Mouse (Mus musculus) liver, adult 2 months (tissue): ENCODE results near the gene Hook2. TPM values are rescaled to one million over a fixed set of nuclear protein-coding genes. Genes with fewer than 3 reads are reported as not detected.
A peak's percentile ranks its signal among the peaks of the same experiment; 100 is the strongest.

Source experiments
- DNase-seq: peaks from one replicate; pipeline ENCODE4 v3.0.0-alpha.2; 2011; ENCODE audit warnings: low read depth, low spot score; ENCODE audit errors: extremely low read depth
- H3K27ac ChIP-seq: fragments of 200-500 bp; replicated peaks from 2 replicates; pipeline ENCODE4 v1.5.1; 2012; ENCODE audit warnings: low read depth, mild to moderate bottlenecking, control low read depth, inconsistent platforms, low read length; ENCODE audit not compliant: insufficient read depth
- H3K27me3 ChIP-seq: fragments of 200-500 bp; 2 replicates; pipeline ENCODE4 v1.6.1; 2012; ENCODE audit warnings: mild to moderate bottlenecking, moderate library complexity, low read length, inconsistent platforms; ENCODE audit not compliant: control insufficient read depth, insufficient read depth
- H3K36me3 ChIP-seq: fragments of 200-500 bp; 2 replicates; pipeline ENCODE4 v1.6.1; 2012; ENCODE audit warnings: low read length, inconsistent platforms; ENCODE audit not compliant: control insufficient read depth, insufficient read depth
- H3K4me1 ChIP-seq: fragments of 200-500 bp; 2 replicates; pipeline ENCODE4 v1.6.1; 2011; ENCODE audit warnings: low read length; ENCODE audit not compliant: control insufficient read depth, insufficient read depth
- H3K4me3 ChIP-seq: fragments of 200-500 bp; 2 replicates; pipeline ENCODE4 v1.5.1; 2011; ENCODE audit warnings: low read depth, mild to moderate bottlenecking, control low read depth, low read length, moderate library complexity; ENCODE audit not compliant: insufficient read depth
- H3K79me2 ChIP-seq: fragments of 200-500 bp; 2 replicates; pipeline ENCODE4 v1.6.1; 2012; ENCODE audit warnings: inconsistent platforms, mild to moderate bottlenecking, low read length, moderate library complexity; ENCODE audit not compliant: control insufficient read depth, insufficient read depth
- H3K9ac ChIP-seq: fragments of 200-500 bp; 2 replicates; pipeline ENCODE4 v1.6.1; 2012; ENCODE audit warnings: low read depth, mild to moderate bottlenecking, control low read depth, inconsistent platforms, low read length
- CTCF ChIP-seq: fragments of 200-500 bp; IDR thresholded peaks from 2 replicates; pipeline ENCODE4 v1.5.1; 2011; ENCODE audit warnings: low read depth, low read length, control low read depth
- POLR2A ChIP-seq: fragments of 200-500 bp; IDR thresholded peaks from 2 replicates; pipeline ENCODE4 v1.6.1; 2011; ENCODE audit warnings: low read length, control low read depth; ENCODE audit not compliant: insufficient read depth; ENCODE audit errors: extremely low read depth
- WGBS: fragments of 180-500 bp; shearing (Covaris S2); methylation state at CpG from one replicate; pipeline ENCODE4 v1.1.7; 2018; 5-methylcytosine and 5-hydroxymethylcytosine counted together
- polyA plus RNA-seq: library from polyadenylated mRNA; depleted of rRNA; stranded (reverse); fragments of >200 nt; gene quantifications from 2 replicates; pipeline ENCODE4 v1.2.3, GENCODE M21; 2012
- total RNA-seq: library from RNA; depleted of rRNA; stranded (reverse); fragments of >200 nt; gene quantifications from 2 replicates; pipeline ENCODE4 v1.2.3, GENCODE M21; 2014

The Hook2 gene
- total and polyA plus RNA-seq, 2 experiments, result 12.4 to 12.5 TPM

- Histone ChIP-seq H3K9ac (no peak within 1 kb of the TSS), H3K36me3 (no peaks in the 10 kb centered on the region; the same call in 1 of the 2 replicates), H3K4me1 (no peaks in the 10 kb centered on the region), H3K27me3 (peaks cover 9% of the 10 kb centered on the region), H3K4me3 (peak within 1 kb of the TSS; percentile 2; the same call in 1 of the 2 replicates), H3K27ac (no peak within 1 kb of the TSS), H3K79me2 (no peaks in the 10 kb centered on the region)
- TF ChIP-seq POLR2A (no peak), CTCF (no peak)
- WGBS, result 77% methylated on average over 2 of the region's 2 CpGs
- DNase-seq, result no peak
Observed at GRCm38 (mm10) chr8:85014431-85014830, 24.0 kb downstream of the Hook2 start, which contains the start of gene Best2. Gene Best2 (minus strand): TSS chr8:85014531.

DNA sequence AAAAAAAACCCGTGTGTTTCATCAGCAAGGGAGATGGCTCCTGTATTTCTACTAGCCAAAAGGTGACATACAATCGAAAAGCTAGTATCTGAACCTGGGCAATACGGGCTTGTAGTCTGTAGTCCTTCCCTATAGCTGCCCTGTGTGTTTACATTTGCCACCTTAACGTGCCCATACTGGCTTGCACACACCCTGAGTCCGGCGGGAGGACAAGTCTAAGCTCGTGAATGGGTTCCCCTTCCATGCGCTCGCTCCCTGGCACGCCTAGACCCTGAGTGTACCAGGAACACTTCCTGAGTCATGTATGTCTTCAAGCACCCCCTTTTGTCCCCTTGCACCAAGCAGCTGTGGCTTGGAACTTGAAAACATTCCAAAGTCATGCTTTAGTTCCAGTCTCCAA, 26.3 kb downstream of the Hook2 start:
- no peak overlapping the region for H3K9ac ChIP-seq
- DNase-seq, result no peak
- H3K4me1 ChIP-seq, result no peaks in the 10 kb centered on the region
- 68% methylated on average over 10 of the region's 10 CpGs for WGBS
- no peak overlapping the region for H3K4me3 ChIP-seq
- TF ChIP-seq CTCF (no peak), POLR2A (no peak)
- H3K79me2 ChIP-seq, result no peaks in the 10 kb centered on the region
- H3K36me3 ChIP-seq, result peaks cover 3% of the 10 kb centered on the region; the same call in 1 of the 2 replicates
- H3K27me3 ChIP-seq, result no peaks in the 10 kb centered on the region
- H3K27ac ChIP-seq, result no peak overlapping the region

DNA sequence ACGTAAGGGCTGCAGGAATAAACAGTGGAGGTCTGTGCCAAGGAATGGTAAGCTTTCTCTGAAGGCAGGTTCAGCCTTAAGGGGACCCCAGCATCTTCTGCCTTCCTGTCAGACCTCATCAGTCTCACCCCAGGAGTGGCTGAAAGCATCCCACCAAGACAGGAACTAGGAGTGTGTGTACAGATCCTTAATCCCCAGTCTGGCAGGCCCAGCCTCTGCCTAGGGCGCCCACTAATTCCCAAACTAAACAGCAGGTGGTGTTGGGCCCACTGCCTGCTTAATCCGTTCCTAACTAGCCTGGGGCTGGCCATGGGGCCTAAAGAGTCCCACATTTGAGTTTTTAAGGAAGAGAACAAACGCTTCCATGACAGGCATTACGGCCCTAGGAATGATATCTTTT, 26.8 kb downstream of the Hook2 start:
- no peak overlapping the region for H3K27ac ChIP-seq
- WGBS, result 78% methylated on average over 5 of the region's 5 CpGs
- H3K4me3 ChIP-seq, result no peak overlapping the region
- no peak for DNase-seq
- no peak overlapping the region for H3K9ac ChIP-seq
- peaks cover 3% of the 10 kb centered on the region; the same call in 1 of the 2 replicates for H3K36me3 ChIP-seq
- no peaks in the 10 kb centered on the region for H3K4me1 ChIP-seq
- TF ChIP-seq CTCF, result no peak
- no peak for TF ChIP-seq POLR2A
- 0 out of 2 replicates have a peak, but pooled peaks cover 2% of the 10 kb centered on the region for H3K79me2 ChIP-seq
- no peaks in the 10 kb centered on the region for H3K27me3 ChIP-seq

DNA sequence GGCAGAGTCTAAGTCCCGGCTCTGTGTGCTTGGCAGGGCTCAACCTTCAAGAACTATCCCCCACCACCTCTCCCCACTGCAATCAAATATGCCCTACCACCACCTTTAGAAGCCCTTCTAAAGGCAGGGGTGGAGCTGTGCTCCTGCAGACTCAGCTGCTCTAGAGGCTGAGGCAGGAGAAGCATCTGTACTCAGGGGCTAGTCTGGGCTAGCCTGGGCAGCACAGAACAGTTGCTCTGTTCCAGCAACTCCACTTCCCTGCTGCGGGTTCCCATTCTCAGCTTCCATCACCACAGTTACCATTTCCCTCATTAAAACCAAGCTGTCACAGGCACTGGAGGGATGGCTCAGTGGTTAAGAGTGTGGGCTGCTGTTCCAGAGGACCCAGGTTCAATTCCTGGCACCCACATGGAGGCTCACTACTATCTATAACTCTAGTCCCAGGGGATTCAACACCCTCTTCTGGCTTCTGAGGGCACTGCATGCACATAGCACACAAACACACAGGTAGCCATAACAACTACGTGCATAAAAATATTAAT, 31.2 kb downstream of the Hook2 start:
- H3K36me3 ChIP-seq, result peaks cover 3% of the 10 kb centered on the region; the same call in 1 of the 2 replicates

DNA sequence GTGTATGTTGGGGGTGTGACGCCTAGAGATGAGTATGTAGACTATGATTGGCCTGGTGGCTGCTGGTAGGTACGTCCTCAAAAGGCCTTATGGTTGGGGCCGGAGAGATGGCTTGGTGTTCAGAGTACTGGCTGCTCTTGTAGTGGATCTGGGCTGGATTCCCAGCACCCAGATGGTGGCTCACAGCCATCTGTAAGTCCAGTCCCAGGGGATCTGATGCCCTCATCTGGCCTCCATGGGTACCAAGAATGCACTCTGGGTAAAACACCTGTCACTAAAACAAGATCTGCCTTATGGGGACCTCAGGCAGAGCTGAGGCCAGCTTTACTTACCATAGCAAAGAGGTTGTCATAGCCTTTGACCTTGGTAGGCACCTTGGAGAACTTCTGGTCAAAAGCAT, 33.4 kb downstream of the Hook2 start:
- no peak overlapping the region for H3K4me3 ChIP-seq
- peaks cover 3% of the 10 kb centered on the region; the same call in 1 of the 2 replicates for H3K36me3 ChIP-seq
- no peak overlapping the region for H3K9ac ChIP-seq
- WGBS, result 97% methylated on average over 3 of the region's 3 CpGs
- H3K27ac ChIP-seq, result no peak overlapping the region
- peaks cover 26% of the 10 kb centered on the region for H3K79me2 ChIP-seq
- DNase-seq, result no peak
- peaks cover 20% of the 10 kb centered on the region for H3K4me1 ChIP-seq
- TF ChIP-seq POLR2A, result no peak
- TF ChIP-seq CTCF, result no peak
- no peaks in the 10 kb centered on the region for H3K27me3 ChIP-seq

More for the DNA sequence above, 31.2 kb downstream of the Hook2 start:
- no peak overlapping the region for H3K27ac ChIP-seq
- DNase-seq, result no peak
- H3K4me3 ChIP-seq, result no peak overlapping the region
- no peak overlapping the region for H3K9ac ChIP-seq
- TF ChIP-seq POLR2A (no peak), CTCF (no peak)
- peaks cover 10% of the 10 kb centered on the region; the same call in 1 of the 2 replicates for H3K4me1 ChIP-seq
- H3K79me2 ChIP-seq, result peaks cover 15% of the 10 kb centered on the region; the same call in 1 of the 2 replicates
- WGBS, result 96% methylated on average over 3 of the region's 3 CpGs
- H3K27me3 ChIP-seq, result no peaks in the 10 kb centered on the region
